Mouse (Mus musculus): Measurements from ENCODE around the gene Dna2.

DNA sequence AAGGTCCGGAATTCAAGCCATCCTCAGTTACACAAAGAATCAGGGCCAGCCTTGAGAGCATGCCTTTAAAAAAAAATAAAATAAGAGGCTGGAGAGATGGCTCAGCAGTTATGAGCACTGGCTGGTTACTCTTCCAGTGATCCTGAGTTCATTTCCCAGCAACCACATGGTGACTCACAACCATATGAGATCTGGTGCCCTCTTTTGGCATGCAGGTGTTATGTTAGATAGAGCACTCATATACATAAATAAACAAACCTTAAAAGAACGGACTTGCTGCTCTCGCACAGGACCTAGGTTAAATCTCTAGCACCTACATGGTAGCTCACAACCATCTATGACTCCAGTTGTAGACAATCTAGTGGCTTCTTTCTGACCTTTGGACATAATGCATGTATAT, 61.4 kb downstream of the Dna2 start:
- TF ChIP-seq GATA1 (IDR thresholded peaks at IDR 0.05; ENCODE audit: low read length), result no peak
- no peak for TF ChIP-seq TAL1 (IDR thresholded peaks at IDR 0.05; ENCODE audit: low read length)
